Mouse (Mus musculus): ENCODE measurements around the gene Gm12169. TPM values are rescaled to one million over a fixed set of nuclear protein-coding genes. Genes with fewer than 3 reads are reported as not detected.

Gm12169 gene
- not detected in 2 replicates for polyA plus RNA-seq (2012; rRNA removed)
- not detected in 2 replicates for polyA plus RNA-seq (2014; fragmentation: Nextera tagmentation; extraction: Ambion mirVana)

- Histone ChIP-seq H3K9ac (ENCODE audit: low read depth, low read length, severe bottlenecking) (no peak within 1 kb of the TSS), H3K4me2 (replicated peaks; ENCODE audit: low read depth, low read length, severe bottlenecking) (no peak within 1 kb of the TSS), H3K27me3 (ENCODE audit: control insufficient read depth, insufficient read depth, low read length) (no peaks in the 10 kb centered on the region), H3K36me3 (ENCODE audit: control insufficient read depth, insufficient read depth, low read length) (no peaks in the 10 kb centered on the region), H3K27ac (replicated peaks; ENCODE audit: low read depth, low read length) (no peak within 1 kb of the TSS), H3K9me3 (ENCODE audit: control insufficient read depth, low read length) (no peaks in the 10 kb centered on the region), H3K4me3 (replicated peaks; ENCODE audit: low read length) (no peak within 1 kb of the TSS), H3K4me1 (ENCODE audit: control insufficient read depth, insufficient read depth, low read length) (no peaks in the 10 kb centered on the region)
- no peak for TF ChIP-seq POLR2A (IDR thresholded peaks at IDR 0.05; ENCODE audit: borderline replicate concordance, extremely low read depth, insufficient read depth, insufficient read length)
- DNase-seq (ENCODE audit: low spot score), result no peak
- 83% methylated on average over 2 of the region's 2 CpGs for WGBS
- no peak for ATAC-seq (ENCODE audit: low FRiP score, low read depth)
These were observed at the start of gene Gm12169 for GRCm38 (mm10) chr11:46523912-46524311. Gene Gm12169, plus strand, starts transcription at chr11:46524212.

GRCm38 (mm10) chr11:46474220-46474619 lies 49.8 kb upstream of the Gm12169 start:
- DNase-seq (ENCODE audit: low spot score) (no peak), ATAC-seq (ENCODE audit: low FRiP score, low read depth) (no peak)
- no peak overlapping the region for H3K9ac ChIP-seq (ENCODE audit: low read depth, low read length, severe bottlenecking)
- H3K27ac ChIP-seq (replicated peaks; ENCODE audit: low read depth, low read length), result no peak overlapping the region
- H3K4me3 ChIP-seq (replicated peaks; ENCODE audit: low read length), result no peak overlapping the region
- 86% methylated on average over 4 of the region's 4 CpGs for WGBS
- no peaks in the 10 kb centered on the region for H3K9me3 ChIP-seq (ENCODE audit: control insufficient read depth, low read length)
- no peaks in the 10 kb centered on the region for H3K36me3 ChIP-seq (ENCODE audit: control insufficient read depth, insufficient read depth, low read length)
- H3K4me1 ChIP-seq (ENCODE audit: control insufficient read depth, insufficient read depth, low read length), result no peaks in the 10 kb centered on the region
- no peaks in the 10 kb centered on the region for H3K27me3 ChIP-seq (ENCODE audit: control insufficient read depth, insufficient read depth, low read length)
- TF ChIP-seq POLR2A (IDR thresholded peaks at IDR 0.05; ENCODE audit: borderline replicate concordance, extremely low read depth, insufficient read depth, insufficient read length), result no peak
- H3K4me2 ChIP-seq (replicated peaks; ENCODE audit: low read depth, low read length, severe bottlenecking), result no peak overlapping the region

GRCm38 (mm10) chr11:46479311-46479710 lies 44.7 kb upstream of the Gm12169 start:
- Histone ChIP-seq H3K4me2 (replicated peaks; ENCODE audit: low read depth, low read length, severe bottlenecking) (no peak overlapping the region), H3K27ac (replicated peaks; ENCODE audit: low read depth, low read length) (no peak overlapping the region), H3K27me3 (ENCODE audit: control insufficient read depth, insufficient read depth, low read length) (no peaks in the 10 kb centered on the region), H3K4me3 (replicated peaks; ENCODE audit: low read length) (no peak overlapping the region), H3K9me3 (ENCODE audit: control insufficient read depth, low read length) (no peaks in the 10 kb centered on the region), H3K36me3 (ENCODE audit: control insufficient read depth, insufficient read depth, low read length) (no peaks in the 10 kb centered on the region), H3K4me1 (ENCODE audit: control insufficient read depth, insufficient read depth, low read length) (no peaks in the 10 kb centered on the region), H3K9ac (ENCODE audit: low read depth, low read length, severe bottlenecking) (no peak overlapping the region)
- DNase-seq (ENCODE audit: low spot score) (no peak), ATAC-seq (ENCODE audit: low FRiP score, low read depth) (no peak)
- 79% methylated on average over 9 of the region's 9 CpGs for WGBS
- TF ChIP-seq POLR2A (IDR thresholded peaks at IDR 0.05; ENCODE audit: borderline replicate concordance, extremely low read depth, insufficient read depth, insufficient read length), result no peak

- Histone ChIP-seq H3K9me3 (ENCODE audit: control insufficient read depth, low read length) (no peaks in the 10 kb centered on the region), H3K9ac (ENCODE audit: low read depth, low read length, severe bottlenecking) (no peak overlapping the region), H3K4me2 (replicated peaks; ENCODE audit: low read depth, low read length, severe bottlenecking) (no peak overlapping the region), H3K4me3 (replicated peaks; ENCODE audit: low read length) (no peak overlapping the region), H3K4me1 (ENCODE audit: control insufficient read depth, insufficient read depth, low read length) (no peaks in the 10 kb centered on the region), H3K27ac (replicated peaks; ENCODE audit: low read depth, low read length) (no peak overlapping the region), H3K27me3 (ENCODE audit: control insufficient read depth, insufficient read depth, low read length) (no peaks in the 10 kb centered on the region), H3K36me3 (ENCODE audit: control insufficient read depth, insufficient read depth, low read length) (no peaks in the 10 kb centered on the region)
- DNase-seq (ENCODE audit: low spot score) (no peak), ATAC-seq (ENCODE audit: low FRiP score, low read depth) (no peak)
- TF ChIP-seq POLR2A (IDR thresholded peaks at IDR 0.05; ENCODE audit: borderline replicate concordance, extremely low read depth, insufficient read depth, insufficient read length), result no peak
- 47% methylated on average over 7 of the region's 7 CpGs for WGBS
These were observed 43.5 kb upstream of the Gm12169 start for GRCm38 (mm10) chr11:46480517-46480916.

GRCm38 (mm10) chr11:46488231-46488630 lies 35.8 kb upstream of the Gm12169 start:
- DNase-seq (ENCODE audit: low spot score), result no peak
- TF ChIP-seq POLR2A (IDR thresholded peaks at IDR 0.05; ENCODE audit: borderline replicate concordance, extremely low read depth, insufficient read depth, insufficient read length), result no peak
- Histone ChIP-seq H3K4me3 (replicated peaks; ENCODE audit: low read length) (no peak overlapping the region), H3K4me1 (ENCODE audit: control insufficient read depth, insufficient read depth, low read length) (no peaks in the 10 kb centered on the region), H3K27me3 (ENCODE audit: control insufficient read depth, insufficient read depth, low read length) (no peaks in the 10 kb centered on the region), H3K4me2 (replicated peaks; ENCODE audit: low read depth, low read length, severe bottlenecking) (no peak overlapping the region), H3K9me3 (ENCODE audit: control insufficient read depth, low read length) (no peaks in the 10 kb centered on the region), H3K9ac (ENCODE audit: low read depth, low read length, severe bottlenecking) (no peak overlapping the region), H3K36me3 (ENCODE audit: control insufficient read depth, insufficient read depth, low read length) (no peaks in the 10 kb centered on the region), H3K27ac (replicated peaks; ENCODE audit: low read depth, low read length) (no peak overlapping the region)
- ATAC-seq (ENCODE audit: low FRiP score, low read depth), result no peak
- 6% methylated on average over 1 of the region's 1 CpGs for WGBS

GRCm38 (mm10) chr11:46488650-46489049 lies 35.4 kb upstream of the Gm12169 start:
- no peaks in the 10 kb centered on the region for H3K4me1 ChIP-seq (ENCODE audit: control insufficient read depth, insufficient read depth, low read length)
- no peaks in the 10 kb centered on the region for H3K9me3 ChIP-seq (ENCODE audit: control insufficient read depth, low read length)
- H3K9ac ChIP-seq (ENCODE audit: low read depth, low read length, severe bottlenecking), result no peak overlapping the region
- H3K27me3 ChIP-seq (ENCODE audit: control insufficient read depth, insufficient read depth, low read length), result no peaks in the 10 kb centered on the region
- no peak for TF ChIP-seq POLR2A (IDR thresholded peaks at IDR 0.05; ENCODE audit: borderline replicate concordance, extremely low read depth, insufficient read depth, insufficient read length)
- H3K27ac ChIP-seq (replicated peaks; ENCODE audit: low read depth, low read length), result no peak overlapping the region
- ATAC-seq (ENCODE audit: low FRiP score, low read depth), result no peak
- H3K4me3 ChIP-seq (replicated peaks; ENCODE audit: low read length), result no peak overlapping the region
- no peak overlapping the region for H3K4me2 ChIP-seq (replicated peaks; ENCODE audit: low read depth, low read length, severe bottlenecking)
- 83% methylated on average over 2 of the region's 2 CpGs for WGBS
- no peak for DNase-seq (ENCODE audit: low spot score)
- H3K36me3 ChIP-seq (ENCODE audit: control insufficient read depth, insufficient read depth, low read length), result no peaks in the 10 kb centered on the region
